In genomic region chr9:21438219-21438618, GRCm38 (mm10) we compare ENCODE assay signal across 11 mouse cellular contexts. TPM values are rescaled to one million over a fixed set of nuclear protein-coding genes. Genes with fewer than 3 reads are reported as not detected.
A peak's percentile ranks its signal among the peaks of the same experiment; 100 is the strongest.
DNase-seq lines count a peak whose midpoint lies in the region; ATAC-seq and TF ChIP-seq lines count a peak whose summit lies in the region.
"Had no signal": no experiment of that assay in that cellular context is flagged by ENCODE, and none has a peak within 500 bp of the region (broad histone marks: within the 10 kb centered on the region; RNA-seq: fewer than 3 reads in every experiment).

No protein-coding gene starts in this region.

- DNase-seq in embryonic facial prominence, embryonic 10.5 days (ENCODE audit: low spot score): no peak
- peak; percentile 35 for DNase-seq in ovary, postnatal 14 days (ENCODE audit: low spot score)
- no peak for DNase-seq in ovary, postnatal 10 days (ENCODE audit: low spot score)
- DNase-seq in heart, postnatal 4 days: peak; percentile 46
- no peak for DNase-seq in right cerebral cortex, adult 2 months (ENCODE audit: low spot score in 2 of 2)
- no peak for DNase-seq in frontal cortex, postnatal 25 days (ENCODE audit: low spot score in 2 of 2)

- no peaks in the 10 kb centered on the region for H3K27me3 ChIP-seq in embryonic facial prominence, embryonic 13.5 days
- no peaks in the 10 kb centered on the region for H3K27me3 ChIP-seq in embryonic facial prominence, embryonic 10.5 days (replicated peaks; ENCODE audit: low read depth, poor library complexity, severe bottlenecking)
- no peaks in the 10 kb centered on the region for H3K27me3 ChIP-seq in testis, adult 2 months (ENCODE audit: control insufficient read depth, insufficient read depth, low read length)
- H3K27me3 ChIP-seq: neural tube, embryonic 15.5 days; Patski had no signal

- ATAC-seq in embryonic facial prominence, embryonic 13.5 days (ENCODE audit: insufficient number of reproducible peaks, insufficient read depth, low FRiP score, low TSS enrichment, low read depth): no peak
- ATAC-seq: Patski had no signal

- peak overlapping the region; percentile 82 for H3K27ac ChIP-seq in embryonic facial prominence, embryonic 13.5 days
- no peak overlapping the region for H3K27ac ChIP-seq in embryonic facial prominence, embryonic 10.5 days (replicated peaks)
- H3K27ac ChIP-seq in testis, adult 2 months (ENCODE audit: control insufficient read depth, insufficient read depth, low read depth, low read length): peak overlapping the region; percentile 78
- H3K27ac ChIP-seq: forebrain, embryonic 10.5 days had no signal

- no peak overlapping the region for H3K9ac ChIP-seq in embryonic facial prominence, embryonic 13.5 days
- H3K9ac ChIP-seq: neural tube, embryonic 15.5 days had no signal

- H3K9me3 ChIP-seq in embryonic facial prominence, embryonic 13.5 days: no peaks in the 10 kb centered on the region
- no peaks in the 10 kb centered on the region for H3K9me3 ChIP-seq in embryonic facial prominence, embryonic 10.5 days
- H3K9me3 ChIP-seq: forebrain, embryonic 10.5 days; neural tube, embryonic 15.5 days had no signal

- 0 out of 2 replicates have a peak, but pooled peaks cover 12% of the 10 kb centered on the region for H3K36me3 ChIP-seq in embryonic facial prominence, embryonic 13.5 days
- peaks cover 6% of the 10 kb centered on the region; the same call in 1 of the 2 replicates for H3K36me3 ChIP-seq in embryonic facial prominence, embryonic 10.5 days (replicated peaks)
- H3K36me3 ChIP-seq in testis, adult 2 months (ENCODE audit: control insufficient read depth, insufficient read depth, low read length): no peaks in the 10 kb centered on the region
- H3K36me3 ChIP-seq: neural tube, embryonic 15.5 days had no signal

- no peak overlapping the region for H3K4me3 ChIP-seq in embryonic facial prominence, embryonic 13.5 days
- H3K4me3 ChIP-seq in embryonic facial prominence, embryonic 10.5 days: no peak overlapping the region
- no peak overlapping the region for H3K4me3 ChIP-seq in testis, adult 2 months (ENCODE audit: control insufficient read depth, low read depth, low read length)
- H3K4me3 ChIP-seq: forebrain, embryonic 10.5 days; neural tube, embryonic 15.5 days had no signal

- no peak overlapping the region for H3K4me2 ChIP-seq in embryonic facial prominence, embryonic 13.5 days
- H3K4me2 ChIP-seq: neural tube, embryonic 15.5 days had no signal

- no peak for TF ChIP-seq CTCF in testis, adult 2 months (IDR thresholded peaks at IDR 0.05; ENCODE audit: control insufficient read depth, insufficient read depth, insufficient replicate concordance, low read depth, low read length)

- H3K4me1 ChIP-seq in embryonic facial prominence, embryonic 13.5 days: peaks cover 53% of the 10 kb centered on the region
- H3K4me1 ChIP-seq in embryonic facial prominence, embryonic 10.5 days: no peaks in the 10 kb centered on the region
- peaks cover 13% of the 10 kb centered on the region for H3K4me1 ChIP-seq in testis, adult 2 months (ENCODE audit: control insufficient read depth, insufficient read depth, low read length)

- WGBS in embryonic facial prominence, embryonic 13.5 days: 42% methylated on average over 3 of the region's 3 CpGs
- WGBS in embryonic facial prominence, embryonic 10.5 days: 76% methylated on average over 3 of the region's 3 CpGs

- no peak for TF ChIP-seq POLR2A in testis, adult 2 months (IDR thresholded peaks at IDR 0.05; ENCODE audit: control insufficient read depth, low read depth, low read length)

RNA-seq across cellular contexts. Expression of gene Dnm2, which starts 13.5 kb away (rescaled TPM):
- 74.5 and 79.8 TPM in 2 replicates for polyA plus RNA-seq in embryonic facial prominence, embryonic 13.5 days (2015; fragmentation: Nextera tagmentation; extraction: Ambion mirVana)
- 72.9 and 73.7 TPM in 2 replicates for polyA plus RNA-seq in embryonic facial prominence, embryonic 10.5 days (2016; fragmentation: Nextera tagmentation; extraction: Ambion mirVana)
- 10 to 100 TPM; 83.9 to 86.7 TPM for total RNA-seq in heart, postnatal 4 days (2021)
- 158 and 183 TPM in 2 replicates for polyA plus RNA-seq in testis, adult 2 months (2012; rRNA removed)

RNA-seq across cellular contexts. Expression of gene Qtrt1, which starts 26.6 kb away (rescaled TPM):
- 47.0 and 53.5 TPM in 2 replicates for polyA plus RNA-seq in embryonic facial prominence, embryonic 13.5 days (2015; fragmentation: Nextera tagmentation; extraction: Ambion mirVana)
- 64.0 and 71.1 TPM in 2 replicates for polyA plus RNA-seq in embryonic facial prominence, embryonic 10.5 days (2016; fragmentation: Nextera tagmentation; extraction: Ambion mirVana)
- total RNA-seq in heart, postnatal 4 days (2021): 10 to 100 TPM; 11.3 to 13.3 TPM
- 19.6 and 23.2 TPM in 2 replicates for polyA plus RNA-seq in testis, adult 2 months (2012; rRNA removed)

Comparison
In these comparisons a context has a peak if more than half of its experiments do, and no peak if none do; other contexts are left out.
1. DNase-seq: peak in ovary, postnatal 14 days (single experiment) and heart, postnatal 4 days (single experiment); none in embryonic facial prominence, embryonic 10.5 days (single experiment), ovary, postnatal 10 days (single experiment), right cerebral cortex, adult 2 months (0 of 2) and frontal cortex, postnatal 25 days (0 of 2).